Mouse (Mus musculus): ENCODE results near the gene Marcksl1. TPM values are rescaled to one million over a fixed set of nuclear protein-coding genes. Genes with fewer than 3 reads are reported as not detected.

The Marcksl1 gene
- 25.3 and 26.9 TPM in 2 replicates for total RNA-seq (2012; rRNA removed)
- 10 to 100 TPM in 1 of 2 experiments, not detected in 1; 62.7 TPM for polyA plus RNA-seq (2012; ENCODE audit: insufficient read depth in 1 of 2, insufficient read length in 2 of 2, low read depth in 1 of 2, low replicate concordance in 2 of 2, missing spikeins in 1 of 2)

- TF ChIP-seq CHD1 (IDR thresholded peaks at IDR 0.05; ENCODE audit: low read depth, low read length) (no peak), MXI1 (IDR thresholded peaks at IDR 0.05; ENCODE audit: low read depth, low read length) (peak; percentile 27; the same call in 1 of the 2 replicates), CHD2 (IDR thresholded peaks at IDR 0.05; ENCODE audit: low read length) (no peak), NRF1 (IDR thresholded peaks at IDR 0.05; ENCODE audit: insufficient read depth, low read depth, low read length, poor library complexity, severe bottlenecking) (no peak), GATA1 (IDR thresholded peaks at IDR 0.05; ENCODE audit: low read depth, low read length) (no peak), SIN3A (IDR thresholded peaks at IDR 0.05; ENCODE audit: low read length) (peak; percentile 66), ZMIZ1 (IDR thresholded peaks at IDR 0.05; ENCODE audit: low read depth, low read length) (peak; percentile 98), BHLHE40 (IDR thresholded peaks at IDR 0.05; ENCODE audit: borderline replicate concordance, low read depth, low read length) (peak; percentile 79), MAZ (IDR thresholded peaks at IDR 0.05; ENCODE audit: low read depth, low read length) (peak; percentile 26; the same call in 1 of the 2 replicates), POLR2AphosphoS5 (IDR thresholded peaks at IDR 0.05; ENCODE audit: borderline replicate concordance, low read depth, low read length) (no peak; the same call in 1 of the 2 replicates), EP300 (IDR thresholded peaks at IDR 0.05; ENCODE audit: low read depth in 1 of 2, low read length in 2 of 2) (no peak), POLR2A (IDR thresholded peaks at IDR 0.05; ENCODE audit: control insufficient read depth in 1 of 2, insufficient read depth in 1 of 2, low read depth in 1 of 2, low read length in 2 of 2, poor library complexity in 1 of 2) (peak; percentile 85 to 86), ZNF384 (IDR thresholded peaks at IDR 0.05; ENCODE audit: low read depth, low read length) (no peak), TBP (IDR thresholded peaks at IDR 0.05; ENCODE audit: low read depth, low read length) (peak; percentile 89), MYB (IDR thresholded peaks at IDR 0.05; ENCODE audit: low read depth, low read length) (no peak), RCOR1 (IDR thresholded peaks at IDR 0.05; ENCODE audit: low read depth, low read length) (no peak), ZKSCAN1 (IDR thresholded peaks at IDR 0.05; ENCODE audit: low read depth, low read length) (no peak), ETS1 (IDR thresholded peaks at IDR 0.05; ENCODE audit: low read depth, low read length) (no peak), JUND (IDR thresholded peaks at IDR 0.05; ENCODE audit: low read depth, low read length) (no peak), ELF1 (IDR thresholded peaks at IDR 0.05; ENCODE audit: low read depth, low read length) (0 out of 2 replicates have a peak, but pooled peaks have one; percentile 5), MEF2A (IDR thresholded peaks at IDR 0.05; ENCODE audit: extremely low read depth, insufficient replicate concordance, low read depth, low read length, poor library complexity, severe bottlenecking) (no peak), POLR2AphosphoS2 (IDR thresholded peaks at IDR 0.05; ENCODE audit: low read length) (peak; percentile 80), USF1 (IDR thresholded peaks at IDR 0.05; ENCODE audit: low read depth, low read length) (no peak), TCF12 (IDR thresholded peaks at IDR 0.05; ENCODE audit: low read depth, low read length) (peak; percentile 58; the same call in 1 of the 2 replicates), TAL1 (IDR thresholded peaks at IDR 0.05; ENCODE audit: low read length) (no peak), HCFC1 (IDR thresholded peaks at IDR 0.05; ENCODE audit: low read depth, low read length) (peak; percentile 39; the same call in 1 of the 2 replicates), SMC3 (IDR thresholded peaks at IDR 0.05; ENCODE audit: low read depth, low read length) (no peak), NELFE (IDR thresholded peaks at IDR 0.05; ENCODE audit: low read depth, low read length) (peak; percentile 88)
- H3K79me2 ChIP-seq (ENCODE audit: control insufficient read depth, insufficient read depth, low read length, poor library complexity), result no peaks in the 10 kb centered on the region; the same call in 1 of the 2 replicates
- H3K27me3 ChIP-seq (ENCODE audit: control insufficient read depth in 1 of 2, insufficient read depth in 2 of 2, low read length in 2 of 2), result no peaks in the 10 kb centered on the region
- H3K36me3 ChIP-seq (ENCODE audit: control insufficient read depth in 1 of 2, insufficient read depth in 2 of 2, low read length in 2 of 2), result no peaks in the 10 kb centered on the region
- no peak within 1 kb of the TSS for H3K27ac ChIP-seq (ENCODE audit: control insufficient read depth, low read depth, low read length)
- H3K9me3 ChIP-seq (replicated peaks; ENCODE audit: insufficient read depth, low read length), result no peaks in the 10 kb centered on the region
- peak within 1 kb of the TSS; percentile 67 to 93 for H3K4me3 ChIP-seq (ENCODE audit: control insufficient read depth in 1 of 2, insufficient read depth in 1 of 2, low read depth in 2 of 2, low read length in 2 of 2)
- H3K4me1 ChIP-seq (ENCODE audit: control insufficient read depth in 1 of 2, insufficient read depth in 2 of 2, low read length in 2 of 2), result no peaks in the 10 kb centered on the region
- peak; percentile 87 for DNase-seq (ENCODE audit: low read depth, low spot score)
- H3K9ac ChIP-seq (ENCODE audit: control insufficient read depth, low read depth, low read length, poor library complexity, severe bottlenecking), result peak within 1 kb of the TSS; percentile 88
These were observed at the start of gene Marcksl1 for GRCm38 (mm10) chr4:129513086-129513767. Marcksl1 (plus strand) TSS chr4:129513581.
